Mouse (Mus musculus) intestine, embryonic 16.5 days (tissue): Measurements from ENCODE around the gene Chuk. TPM values are rescaled to one million over a fixed set of nuclear protein-coding genes. Genes with fewer than 3 reads are reported as not detected.

ENCODE experiments used
- ATAC-seq: fragments of 200-750 bp; cut with Nextera tagmentation; 2 replicates; pipeline ENCODE4 v1.8.0; 2017; ENCODE audit warnings: moderate TSS enrichment, moderate library complexity
- H3K27ac ChIP-seq: fragments of 300-500 bp; sonication (generic); 2 replicates; pipeline ENCODE4 v1.5.1; 2014; ENCODE audit warnings: mild to moderate bottlenecking, low read length
- H3K27me3 ChIP-seq: fragments of 300-500 bp; sonication (generic); replicated peaks from 2 replicates; pipeline ENCODE4 v1.6.1; 2014; ENCODE audit warnings: low read length, control low read depth, mixed read lengths; ENCODE audit not compliant: control insufficient read depth, insufficient read depth
- H3K36me3 ChIP-seq: fragments of 300-500 bp; sonication (generic); 2 replicates; pipeline ENCODE4 v1.6.1; 2014; ENCODE audit warnings: low read length, control low read depth; ENCODE audit not compliant: control insufficient read depth, insufficient read depth
- H3K4me1 ChIP-seq: fragments of 300-500 bp; sonication (generic); 2 replicates; pipeline ENCODE4 v1.6.1; 2014; ENCODE audit warnings: low read length, control low read depth, mixed read lengths; ENCODE audit not compliant: control insufficient read depth, insufficient read depth
- H3K4me2 ChIP-seq: fragments of 300-500 bp; sonication (generic); 2 replicates; pipeline ENCODE4 v1.6.1; 2014; ENCODE audit warnings: low read depth, low read length, control low read depth
- H3K4me3 ChIP-seq: fragments of 300-500 bp; sonication (generic); 2 replicates; pipeline ENCODE4 v1.5.1; 2014; ENCODE audit warnings: mild to moderate bottlenecking, low read length
- H3K9ac ChIP-seq: fragments of 300-500 bp; sonication (generic); 2 replicates; pipeline ENCODE4 v1.6.1; 2014; ENCODE audit warnings: low read depth, low read length
- H3K9me3 ChIP-seq: fragments of 300-500 bp; sonication (generic); 2 replicates; pipeline ENCODE4 v1.6.1; 2016; ENCODE audit warnings: low read length, control low read depth; ENCODE audit not compliant: control insufficient read depth
- WGBS: fragments of 180-500 bp; shearing (Covaris S2); extraction: QIAGEN DNeasy Blood & Tissue Kit; methylation state at CpG from one replicate; pipeline ENCODE4 v1.1.7; 2014; 5-methylcytosine and 5-hydroxymethylcytosine counted together
- polyA plus RNA-seq: library from polyadenylated mRNA; unstranded; fragments of >200 nt; fragmentation: Nextera tagmentation; extraction: Ambion mirVana; gene quantifications from 2 replicates; pipeline ENCODE4 v1.2.1, GENCODE M21; 2015

Chuk gene
- polyA plus RNA-seq, 1 experiment from 2014 or later = 40.0 TPM

DNA sequence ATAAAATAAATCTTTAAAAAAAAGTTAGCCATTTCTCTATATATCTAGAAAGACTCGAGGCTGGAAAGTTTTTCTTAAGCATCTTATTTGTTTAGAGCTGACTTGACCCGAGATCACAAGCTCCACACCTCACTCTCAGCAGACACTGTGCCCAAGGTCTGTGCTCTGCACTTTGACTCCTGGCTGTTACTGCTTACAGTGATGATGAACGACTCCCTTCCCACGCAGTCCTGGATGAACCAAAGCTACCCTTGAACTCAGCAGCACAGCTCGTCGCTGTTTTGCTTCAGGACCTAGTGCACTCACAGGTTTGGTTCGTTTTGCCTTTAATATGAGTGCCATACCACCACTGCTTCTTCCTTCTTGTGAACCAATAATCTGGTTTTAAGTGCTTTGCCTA lies 43.5 kb downstream of the Chuk start:
- no peak overlapping the region for H3K4me3 ChIP-seq
- H3K4me2 ChIP-seq = no peak overlapping the region
- 79% methylated on average over 7 of the region's 7 CpGs for WGBS
- 0 out of 2 replicates have a peak, but pooled peaks cover 3% of the 10 kb centered on the region for H3K36me3 ChIP-seq
- peak; percentile 47; the same call in 1 of the 2 replicates for ATAC-seq
- no peaks in the 10 kb centered on the region for H3K27me3 ChIP-seq
- H3K4me1 ChIP-seq = peaks cover 7% of the 10 kb centered on the region; the same call in 1 of the 2 replicates
- H3K9ac ChIP-seq = no peak overlapping the region
- H3K9me3 ChIP-seq = no peaks in the 10 kb centered on the region
- H3K27ac ChIP-seq = no peak overlapping the region

DNA sequence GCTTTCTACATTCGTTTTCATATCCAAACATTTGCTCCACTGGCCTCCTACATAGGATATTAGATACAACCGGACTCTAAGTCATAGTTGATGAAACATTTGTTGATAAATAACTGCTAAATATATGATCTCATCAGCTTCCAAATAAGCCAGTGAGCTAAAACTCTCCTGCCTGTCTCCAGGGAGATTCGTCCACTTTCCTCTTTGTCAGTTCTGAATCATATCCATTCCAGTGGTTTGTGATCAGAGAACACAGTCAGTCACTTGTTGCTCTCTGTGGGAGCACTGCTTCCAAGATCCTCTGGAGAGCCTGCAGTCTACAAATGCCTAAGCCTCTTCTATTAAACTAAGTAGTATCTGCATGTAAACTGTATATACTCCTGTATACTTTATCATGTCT lies 47.1 kb downstream of the Chuk start:
- Histone ChIP-seq H3K4me1 (peaks cover 2% of the 10 kb centered on the region; the same call in 1 of the 2 replicates), H3K27me3 (no peaks in the 10 kb centered on the region), H3K36me3 (0 out of 2 replicates have a peak, but pooled peaks cover 3% of the 10 kb centered on the region), H3K4me2 (no peak overlapping the region), H3K4me3 (no peak overlapping the region), H3K27ac (no peak overlapping the region), H3K9me3 (no peaks in the 10 kb centered on the region), H3K9ac (no peak overlapping the region)
- 85% methylated on average over 3 of the region's 3 CpGs for WGBS
- no peak for ATAC-seq

DNA sequence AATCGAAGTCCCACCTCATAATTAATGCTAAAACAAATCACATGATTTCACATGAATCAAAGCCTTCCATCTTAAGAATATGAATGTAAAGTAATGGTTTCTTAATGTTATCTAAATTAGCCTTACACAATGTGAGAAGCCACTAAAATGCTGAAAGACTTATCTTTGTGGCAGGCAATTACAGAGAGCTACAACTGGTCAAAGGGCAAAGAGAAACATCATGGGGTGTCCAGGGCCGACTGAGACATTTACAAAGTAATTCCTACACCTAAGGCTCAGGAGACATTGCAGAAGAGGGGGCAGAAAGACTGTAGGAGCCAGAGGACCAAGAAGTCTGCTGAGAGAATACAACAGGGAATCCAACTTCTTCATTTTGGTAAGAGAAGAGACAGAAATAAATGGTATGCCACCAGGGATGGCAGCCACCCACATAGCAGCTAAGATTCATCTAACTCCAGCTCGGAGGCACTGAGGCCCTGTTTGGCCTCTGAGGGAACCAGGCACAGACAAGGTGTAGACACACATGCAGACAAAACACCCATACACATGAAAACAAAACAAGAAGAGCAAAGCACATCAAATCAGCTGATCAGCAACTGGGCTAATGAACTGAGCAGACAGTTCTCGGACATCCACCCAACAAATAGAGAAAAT lies 52.0 kb downstream of the Chuk start:
- no peaks in the 10 kb centered on the region for H3K27me3 ChIP-seq
- H3K4me2 ChIP-seq = no peak overlapping the region
- WGBS = 69% methylated on average over 4 of the region's 4 CpGs
- 0 out of 2 replicates have a peak, but pooled peaks cover 6% of the 10 kb centered on the region for H3K36me3 ChIP-seq
- no peak overlapping the region for H3K4me3 ChIP-seq
- H3K9ac ChIP-seq = no peak overlapping the region
- no peaks in the 10 kb centered on the region for H3K9me3 ChIP-seq
- peak; percentile 93 for ATAC-seq
- H3K4me1 ChIP-seq = no peaks in the 10 kb centered on the region
- peak overlapping the region; percentile 65 for H3K27ac ChIP-seq

DNA sequence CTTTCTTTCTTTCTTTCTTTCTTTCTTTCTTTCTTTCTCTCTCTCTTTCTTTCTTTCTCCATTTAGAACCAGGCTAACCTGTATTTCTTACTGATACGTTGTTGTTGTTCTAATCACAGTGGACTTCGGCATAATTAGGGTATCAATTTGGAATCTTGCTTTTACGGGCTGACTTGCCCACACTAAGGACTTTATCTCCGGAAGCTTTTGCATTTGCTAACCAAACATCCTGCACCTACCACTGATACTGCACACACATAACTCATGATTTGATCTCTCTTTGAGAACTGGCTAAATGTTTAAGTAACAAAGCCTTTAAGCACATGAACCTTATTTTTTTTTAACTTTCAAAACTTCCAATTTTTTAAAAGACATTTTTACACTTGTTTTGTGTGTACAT lies 56.9 kb downstream of the Chuk start:
- H3K36me3 ChIP-seq = peaks cover 8% of the 10 kb centered on the region; the same call in 1 of the 2 replicates
- 0 out of 2 replicates have a peak, but pooled peaks cover 6% of the 10 kb centered on the region for H3K4me1 ChIP-seq
- no peaks in the 10 kb centered on the region for H3K27me3 ChIP-seq
- no peaks in the 10 kb centered on the region for H3K9me3 ChIP-seq
- ATAC-seq = peak; percentile 47
- H3K4me2 ChIP-seq = no peak overlapping the region
- no peak overlapping the region for H3K27ac ChIP-seq
- WGBS = 54% methylated on average over 4 of the region's 4 CpGs
- no peak overlapping the region for H3K4me3 ChIP-seq
- no peak overlapping the region for H3K9ac ChIP-seq

DNA sequence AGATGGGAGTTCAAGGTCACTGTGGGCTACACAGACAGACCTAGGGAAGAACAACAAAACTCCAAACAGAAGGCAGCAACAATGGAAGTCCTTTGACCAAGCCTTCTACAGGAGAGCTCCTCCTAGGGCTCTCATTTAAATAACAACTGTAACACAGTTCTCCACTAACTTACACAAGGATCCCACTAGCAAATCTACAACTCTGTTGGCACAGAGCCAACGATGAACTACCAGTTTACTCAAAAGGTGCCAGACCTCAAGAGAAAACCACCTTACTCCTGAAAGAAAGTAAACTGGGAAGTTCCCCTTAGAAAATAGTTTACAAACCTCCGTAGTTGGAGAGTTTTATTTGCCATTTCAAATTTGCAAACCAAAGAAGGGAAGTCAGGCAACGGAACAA lies 58.0 kb downstream of the Chuk start:
- peak overlapping the region; percentile 48; the same call in 1 of the 2 replicates for H3K27ac ChIP-seq
- H3K4me3 ChIP-seq = no peak overlapping the region
- ATAC-seq = no peak; the same call in 1 of the 2 replicates
- H3K9me3 ChIP-seq = no peaks in the 10 kb centered on the region
- no peak overlapping the region for H3K9ac ChIP-seq
- H3K4me2 ChIP-seq = no peak overlapping the region
- 0 out of 2 replicates have a peak, but pooled peaks cover 6% of the 10 kb centered on the region for H3K4me1 ChIP-seq
- H3K36me3 ChIP-seq = peaks cover 8% of the 10 kb centered on the region; the same call in 1 of the 2 replicates
- 49% methylated on average over 3 of the region's 3 CpGs for WGBS
- no peaks in the 10 kb centered on the region for H3K27me3 ChIP-seq

DNA sequence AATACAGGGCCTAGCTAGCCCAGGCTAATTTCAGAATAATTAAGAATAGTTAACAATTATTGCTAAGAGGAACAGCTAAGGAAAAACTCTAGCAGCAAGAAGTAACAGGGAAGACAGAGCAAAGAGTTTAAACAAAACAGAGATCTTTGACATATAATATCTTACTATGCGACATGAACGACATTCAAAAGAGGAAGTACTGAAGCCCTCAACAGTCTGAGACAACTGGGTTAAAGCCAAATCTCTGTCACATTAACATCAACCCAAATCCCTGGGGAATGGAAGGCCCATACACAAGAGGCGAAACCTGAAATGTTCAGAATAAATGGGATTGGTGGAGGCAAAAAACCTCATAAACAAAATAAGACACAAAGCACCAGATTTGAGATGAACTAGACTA lies 61.4 kb downstream of the Chuk start:
- no peak overlapping the region for H3K27ac ChIP-seq
- H3K9me3 ChIP-seq = no peaks in the 10 kb centered on the region
- 0 out of 2 replicates have a peak, but pooled peaks cover 6% of the 10 kb centered on the region for H3K4me1 ChIP-seq
- no peak for ATAC-seq
- H3K36me3 ChIP-seq = peaks cover 5% of the 10 kb centered on the region; the same call in 1 of the 2 replicates
- WGBS = 86% methylated on average over 3 of the region's 3 CpGs
- no peak overlapping the region for H3K4me3 ChIP-seq
- no peak overlapping the region for H3K4me2 ChIP-seq
- H3K9ac ChIP-seq = no peak overlapping the region
- no peaks in the 10 kb centered on the region for H3K27me3 ChIP-seq

DNA sequence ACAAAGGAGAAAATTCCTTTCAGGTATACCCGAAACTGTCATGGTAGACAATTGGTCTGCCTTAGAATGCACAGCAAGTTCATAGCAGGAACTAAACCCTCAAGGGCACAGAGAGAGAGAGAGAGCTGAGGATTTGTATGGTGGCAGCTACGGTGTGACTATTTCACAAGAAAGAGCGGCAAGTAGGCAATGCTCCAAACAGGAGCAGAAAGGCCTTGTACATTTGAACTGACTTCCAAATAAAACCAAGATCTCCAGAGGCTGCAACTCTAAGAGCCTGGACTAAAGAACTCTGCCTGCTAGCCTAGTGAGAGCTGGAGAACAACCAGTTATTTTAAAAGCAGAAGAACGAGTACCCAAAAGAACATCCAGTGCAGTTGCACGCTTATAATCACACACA lies 65.2 kb downstream of the Chuk start:
- no peak for ATAC-seq
- Histone ChIP-seq H3K4me3 (no peak overlapping the region), H3K4me2 (no peak overlapping the region), H3K9ac (no peak overlapping the region), H3K9me3 (no peaks in the 10 kb centered on the region), H3K27me3 (no peaks in the 10 kb centered on the region), H3K4me1 (no peaks in the 10 kb centered on the region), H3K36me3 (peaks cover 4% of the 10 kb centered on the region; the same call in 1 of the 2 replicates), H3K27ac (no peak overlapping the region)
- WGBS = 87% methylated on average over 5 of the region's 5 CpGs

DNA sequence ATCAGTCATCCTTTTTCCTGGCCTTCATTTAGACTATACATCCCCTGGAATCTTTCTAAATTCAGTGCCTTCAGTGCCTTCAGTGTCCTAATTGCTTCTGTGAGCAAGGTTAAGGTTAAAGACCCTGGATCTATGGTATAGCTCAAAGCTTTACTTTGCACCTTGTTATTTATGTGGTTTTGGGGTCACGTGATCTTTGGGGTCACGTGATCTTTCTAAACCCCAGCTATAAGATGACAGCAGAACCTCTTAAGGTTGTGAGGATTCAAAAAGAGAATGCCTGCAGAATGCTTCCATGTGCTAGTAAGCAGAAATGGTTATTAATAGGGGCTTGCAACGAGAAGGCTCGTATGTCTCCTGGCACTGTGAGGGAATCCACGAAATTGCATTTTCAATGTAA lies 73.9 kb downstream of the Chuk start:
- ATAC-seq = no peak
- no peak overlapping the region for H3K27ac ChIP-seq
- 93% methylated on average over 5 of the region's 5 CpGs for WGBS

DNA sequence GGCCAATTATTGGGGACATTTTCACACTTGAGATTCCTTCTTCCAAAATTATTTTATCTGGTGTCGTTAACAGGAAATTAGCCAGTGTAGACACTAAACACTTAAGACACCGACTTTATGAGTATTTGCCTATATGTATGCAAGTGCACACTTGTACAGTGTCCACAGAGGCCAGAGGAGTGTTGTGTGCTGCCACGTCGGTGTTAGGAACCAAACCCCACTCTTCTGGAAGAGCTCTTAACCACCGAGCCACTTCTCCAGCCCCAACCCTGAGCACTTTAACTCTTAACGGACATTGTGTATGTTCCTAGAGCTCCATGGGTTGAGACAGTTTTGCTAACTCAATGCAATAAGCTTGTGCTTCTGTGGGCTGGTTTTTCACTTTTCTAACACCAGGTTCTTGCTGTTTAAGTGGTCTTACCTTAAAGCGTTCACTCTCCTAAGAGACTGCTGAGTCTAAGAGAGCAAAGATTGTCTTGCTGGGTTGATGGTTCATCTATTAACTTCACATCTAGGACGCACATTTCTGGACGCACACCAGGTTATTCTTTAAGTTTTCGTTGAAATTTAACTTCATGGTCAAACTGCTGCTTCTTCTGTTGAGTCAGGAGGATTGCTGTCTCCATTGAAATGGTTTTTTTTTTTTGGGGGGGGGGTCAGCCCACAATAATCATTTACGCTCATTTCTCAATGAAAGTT lies 75.1 kb downstream of the Chuk start:
- Histone ChIP-seq H3K36me3 (no peaks in the 10 kb centered on the region), H3K27me3 (no peaks in the 10 kb centered on the region), H3K4me2 (no peak overlapping the region), H3K9me3 (no peaks in the 10 kb centered on the region), H3K4me3 (no peak overlapping the region), H3K27ac (no peak overlapping the region), H3K9ac (no peak overlapping the region), H3K4me1 (no peaks in the 10 kb centered on the region)
- no peak for ATAC-seq
- 81% methylated on average over 11 of the region's 11 CpGs for WGBS

More for the DNA sequence above, 73.9 kb downstream of the Chuk start:
- no peaks in the 10 kb centered on the region for H3K9me3 ChIP-seq
- H3K9ac ChIP-seq = no peak overlapping the region
- no peaks in the 10 kb centered on the region for H3K36me3 ChIP-seq
- H3K4me2 ChIP-seq = no peak overlapping the region
- H3K27me3 ChIP-seq = no peaks in the 10 kb centered on the region
- H3K4me3 ChIP-seq = no peak overlapping the region
- H3K4me1 ChIP-seq = no peaks in the 10 kb centered on the region
